Mouse (Mus musculus): ENCODE measurements at regions not wholly inside any gene's neighbourhood (a gene's known extent, or its start where the extent isn't known, plus 50 kb on each side); places are given as distances from the start of the nearest gene placed in this dataset.
A peak's percentile ranks its signal among the peaks of the same experiment; 100 is the strongest.

DNA sequence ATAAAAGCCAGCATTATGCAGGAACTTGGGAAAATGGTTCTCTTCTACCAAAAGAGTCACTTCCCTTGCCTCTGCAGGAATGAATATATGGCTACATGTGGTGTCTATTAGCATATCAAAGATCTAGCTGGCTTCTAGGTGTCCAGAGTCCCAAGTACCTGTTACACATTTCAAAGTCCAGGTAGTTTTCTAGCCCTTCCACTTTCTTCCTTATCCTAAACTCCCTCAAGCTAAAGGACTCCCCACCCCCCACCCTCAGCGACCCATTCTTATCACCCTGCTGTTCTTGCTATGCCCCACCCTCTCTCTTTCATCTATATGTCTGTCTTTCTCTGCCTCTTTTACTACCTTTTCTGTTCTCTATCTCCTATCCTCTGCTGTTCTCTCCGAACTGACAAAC is 288.3 kb upstream of the Cntn4 start:
- no peaks in the 10 kb centered on the region for H3K36me3 ChIP-seq (ENCODE audit: insufficient read depth, low read length)
- H3K4me3 ChIP-seq (replicated peaks; ENCODE audit: low read length): no peak overlapping the region
- H3K9me3 ChIP-seq (ENCODE audit: low read length): no peaks in the 10 kb centered on the region
- no peaks in the 10 kb centered on the region for H3K4me1 ChIP-seq (replicated peaks; ENCODE audit: low read depth, low read length)
- H3K27me3 ChIP-seq (ENCODE audit: insufficient read depth, low read length): no peaks in the 10 kb centered on the region
- TF ChIP-seq CTCF (conservative IDR thresholded peaks at IDR 0.05; ENCODE audit: low read length) (no peak), NANOG (IDR thresholded peaks at IDR 0.05; ENCODE audit: borderline replicate concordance, low read length) (no peak), POU5F1 (IDR thresholded peaks at IDR 0.05; ENCODE audit: borderline replicate concordance, low read length) (no peak)

DNA sequence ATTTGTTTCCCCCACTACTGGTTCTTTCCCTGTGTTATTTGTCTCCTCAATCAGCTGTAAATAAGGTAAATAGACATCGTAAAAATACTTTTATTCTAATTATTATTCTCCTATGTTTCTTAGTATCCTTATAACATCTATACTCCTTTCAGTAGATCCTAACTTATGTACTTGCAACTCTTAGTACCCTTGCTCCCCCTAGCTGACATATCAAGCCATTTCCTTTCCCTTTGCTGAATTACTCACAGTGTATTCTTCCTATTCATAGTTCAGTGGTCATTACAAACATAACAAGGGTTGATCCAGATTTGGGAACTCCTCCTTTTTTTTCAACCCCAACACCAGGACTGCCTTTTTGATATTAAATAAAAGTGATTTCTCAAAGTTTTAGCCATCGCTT is 279.1 kb upstream of the Cntn4 start:
- Histone ChIP-seq H3K9me3 (ENCODE audit: low read length) (no peaks in the 10 kb centered on the region), H3K27me3 (ENCODE audit: insufficient read depth, low read length) (no peaks in the 10 kb centered on the region), H3K4me3 (replicated peaks; ENCODE audit: low read length) (no peak overlapping the region), H3K4me1 (replicated peaks; ENCODE audit: low read depth, low read length) (no peaks in the 10 kb centered on the region), H3K36me3 (ENCODE audit: insufficient read depth, low read length) (no peaks in the 10 kb centered on the region)
- TF ChIP-seq CTCF (conservative IDR thresholded peaks at IDR 0.05; ENCODE audit: low read length): 0 out of 2 replicates have a peak, but pooled peaks have one; percentile 1
- no peak for TF ChIP-seq POU5F1 (IDR thresholded peaks at IDR 0.05; ENCODE audit: borderline replicate concordance, low read length)
- no peak for TF ChIP-seq NANOG (IDR thresholded peaks at IDR 0.05; ENCODE audit: borderline replicate concordance, low read length)

DNA sequence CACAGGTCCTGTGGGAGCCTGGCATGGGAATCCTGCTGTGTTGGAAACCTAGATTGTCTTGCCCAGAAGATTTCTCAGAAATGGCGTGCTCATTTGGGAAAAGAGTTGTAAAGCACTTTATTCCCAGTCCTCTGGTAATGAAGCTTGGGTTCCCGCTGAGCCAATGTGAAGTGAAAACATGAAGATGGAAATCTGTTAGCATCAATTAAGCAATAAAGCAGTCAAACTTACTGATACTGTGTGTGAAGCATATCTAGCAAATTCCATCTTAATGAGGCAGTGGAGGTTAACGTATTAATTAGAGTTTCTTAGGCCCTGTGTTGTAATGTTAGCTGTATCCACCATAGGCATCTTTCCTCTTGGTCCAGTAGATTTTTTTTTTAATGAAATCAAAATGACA is 259.9 kb upstream of the Cntn4 start:
- H3K9me3 ChIP-seq (ENCODE audit: low read length): no peaks in the 10 kb centered on the region
- no peak overlapping the region for H3K4me3 ChIP-seq (replicated peaks; ENCODE audit: low read length)
- no peaks in the 10 kb centered on the region for H3K4me1 ChIP-seq (replicated peaks; ENCODE audit: low read depth, low read length)
- H3K27me3 ChIP-seq (ENCODE audit: insufficient read depth, low read length): no peaks in the 10 kb centered on the region
- TF ChIP-seq NANOG (IDR thresholded peaks at IDR 0.05; ENCODE audit: borderline replicate concordance, low read length) (no peak), POU5F1 (IDR thresholded peaks at IDR 0.05; ENCODE audit: borderline replicate concordance, low read length) (no peak), CTCF (conservative IDR thresholded peaks at IDR 0.05; ENCODE audit: low read length) (no peak)
- H3K36me3 ChIP-seq (ENCODE audit: insufficient read depth, low read length): no peaks in the 10 kb centered on the region

DNA sequence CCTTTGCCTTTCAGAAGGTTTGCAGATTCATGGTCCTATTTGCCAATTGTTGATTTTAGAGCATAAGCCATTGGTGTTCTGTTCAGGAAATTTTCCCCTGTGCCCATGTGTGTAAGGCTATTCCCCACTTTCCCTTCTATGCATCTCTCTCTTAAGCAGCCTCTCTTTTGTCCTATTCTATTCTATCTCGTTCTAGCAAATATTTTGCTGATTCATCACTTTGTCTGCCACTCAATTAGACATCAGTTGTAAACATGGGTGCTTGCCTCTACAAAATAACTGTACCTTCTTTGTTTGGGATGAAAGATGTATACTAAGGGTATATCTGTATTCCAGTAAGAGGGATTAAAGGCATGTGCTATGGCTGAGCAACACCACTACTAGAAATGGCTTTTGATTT is 230.3 kb upstream of the Cntn4 start:
- Histone ChIP-seq H3K36me3 (ENCODE audit: insufficient read depth, low read length) (no peaks in the 10 kb centered on the region), H3K4me1 (replicated peaks; ENCODE audit: low read depth, low read length) (no peaks in the 10 kb centered on the region), H3K27me3 (ENCODE audit: insufficient read depth, low read length) (no peaks in the 10 kb centered on the region), H3K9me3 (ENCODE audit: low read length) (no peaks in the 10 kb centered on the region), H3K4me3 (replicated peaks; ENCODE audit: low read length) (no peak overlapping the region)
- no peak for TF ChIP-seq CTCF (conservative IDR thresholded peaks at IDR 0.05; ENCODE audit: low read length)
- TF ChIP-seq POU5F1 (IDR thresholded peaks at IDR 0.05; ENCODE audit: borderline replicate concordance, low read length): no peak
- TF ChIP-seq NANOG (IDR thresholded peaks at IDR 0.05; ENCODE audit: borderline replicate concordance, low read length): no peak

DNA sequence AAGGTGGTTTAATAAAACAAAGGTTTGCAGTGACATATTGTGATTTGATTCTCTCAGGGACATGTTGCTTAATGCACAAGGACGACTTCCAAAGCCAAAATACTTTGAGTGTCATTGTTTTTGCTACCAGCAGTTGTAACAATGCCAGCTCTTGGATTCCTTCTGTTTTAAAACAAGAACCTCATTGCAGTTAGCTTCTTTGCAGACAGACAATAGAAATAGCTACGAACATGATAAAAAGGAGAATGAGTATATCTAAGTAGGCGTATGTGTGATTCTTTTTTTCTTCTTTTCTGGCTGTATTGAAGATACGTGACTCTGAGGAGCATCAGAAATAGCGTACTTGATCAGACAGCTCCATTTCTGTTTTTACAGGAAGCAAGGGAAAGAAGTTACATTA is 194.1 kb upstream of the Cntn4 start:
- Histone ChIP-seq H3K36me3 (ENCODE audit: insufficient read depth, low read length) (no peaks in the 10 kb centered on the region), H3K4me3 (replicated peaks; ENCODE audit: low read length) (no peak overlapping the region), H3K4me1 (replicated peaks; ENCODE audit: low read depth, low read length) (no peaks in the 10 kb centered on the region), H3K9me3 (ENCODE audit: low read length) (peaks cover 8% of the 10 kb centered on the region), H3K27me3 (ENCODE audit: insufficient read depth, low read length) (no peaks in the 10 kb centered on the region)
- TF ChIP-seq NANOG (IDR thresholded peaks at IDR 0.05; ENCODE audit: borderline replicate concordance, low read length) (no peak), POU5F1 (IDR thresholded peaks at IDR 0.05; ENCODE audit: borderline replicate concordance, low read length) (no peak), CTCF (conservative IDR thresholded peaks at IDR 0.05; ENCODE audit: low read length) (no peak)

DNA sequence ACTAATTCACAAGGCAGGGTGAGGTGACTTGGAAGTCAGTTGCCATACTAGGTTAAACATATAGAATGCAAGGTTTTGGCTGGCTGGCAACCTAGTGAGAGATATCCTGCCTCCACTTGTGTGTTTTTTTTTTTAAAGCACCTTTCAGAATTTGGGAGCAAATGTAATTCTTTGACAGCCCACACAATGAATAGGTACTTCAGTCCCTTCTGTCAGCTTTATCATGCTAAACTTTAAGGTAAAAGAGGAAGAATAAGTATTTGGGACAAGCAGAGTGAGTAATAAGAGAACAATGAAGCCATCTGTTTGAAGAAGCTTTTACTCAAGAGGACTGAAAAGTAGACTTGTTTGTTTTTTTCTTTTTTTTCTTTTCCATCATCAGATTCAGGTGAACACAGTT is 184.2 kb upstream of the Cntn4 start:
- H3K9me3 ChIP-seq (ENCODE audit: low read length): no peaks in the 10 kb centered on the region
- H3K4me3 ChIP-seq (replicated peaks; ENCODE audit: low read length): no peak overlapping the region
- H3K36me3 ChIP-seq (ENCODE audit: insufficient read depth, low read length): no peaks in the 10 kb centered on the region
- H3K27me3 ChIP-seq (ENCODE audit: insufficient read depth, low read length): no peaks in the 10 kb centered on the region
- TF ChIP-seq NANOG (IDR thresholded peaks at IDR 0.05; ENCODE audit: borderline replicate concordance, low read length): peak; percentile 93
- TF ChIP-seq POU5F1 (IDR thresholded peaks at IDR 0.05; ENCODE audit: borderline replicate concordance, low read length): peak; percentile 26; the same call in 1 of the 2 replicates
- TF ChIP-seq CTCF (conservative IDR thresholded peaks at IDR 0.05; ENCODE audit: low read length): no peak
- H3K4me1 ChIP-seq (replicated peaks; ENCODE audit: low read depth, low read length): peaks cover 5% of the 10 kb centered on the region

Measured in E14TG2a.4 (cell line).